Mouse (Mus musculus) intestine, embryonic 15.5 days (tissue): ENCODE measurements at regions not wholly inside any gene's neighbourhood (a gene's known extent, or its start where the extent isn't known, plus 50 kb on each side); places are given as distances from the start of the nearest gene placed in this dataset.
"Not testable (repeated sequence)": the region's sequence is repeated elsewhere in the genome, so short reads cannot be mapped to it uniquely, and the experiment has no call there.

Experiments
- ATAC-seq: fragments of 200-750 bp; cut with Nextera tagmentation; 2 replicates; pipeline ENCODE4 v1.8.0; 2017; ENCODE audit warnings: moderate TSS enrichment, moderate library complexity
- H3K27ac ChIP-seq: fragments of 300-500 bp; sonication (generic); 2 replicates; pipeline ENCODE4 v1.5.1; 2015; ENCODE audit warnings: mild to moderate bottlenecking, inconsistent platforms
- H3K27me3 ChIP-seq: fragments of 300-500 bp; sonication (generic); replicated peaks from 2 replicates; pipeline ENCODE4 v1.6.1; 2015; ENCODE audit warnings: inconsistent platforms
- H3K36me3 ChIP-seq: fragments of 300-500 bp; sonication (generic); 2 replicates; pipeline ENCODE4 v1.6.1; 2015; ENCODE audit warnings: inconsistent platforms
- H3K4me1 ChIP-seq: fragments of 300-500 bp; sonication (generic); replicated peaks from 2 replicates; pipeline ENCODE4 v1.6.1; 2015; ENCODE audit warnings: inconsistent platforms
- H3K4me2 ChIP-seq: fragments of 300-500 bp; sonication (generic); replicated peaks from 2 replicates; pipeline ENCODE4 v1.6.1; 2015; ENCODE audit warnings: mild to moderate bottlenecking, inconsistent platforms
- H3K4me3 ChIP-seq: fragments of 300-500 bp; sonication (generic); replicated peaks from 2 replicates; pipeline ENCODE4 v1.5.1; 2015; ENCODE audit warnings: inconsistent platforms
- H3K9ac ChIP-seq: fragments of 300-500 bp; sonication (generic); 2 replicates; pipeline ENCODE4 v1.6.1; 2015; ENCODE audit warnings: inconsistent platforms
- H3K9me3 ChIP-seq: fragments of 300-500 bp; sonication (generic); 2 replicates; pipeline ENCODE4 v1.6.1; 2016; ENCODE audit warnings: inconsistent platforms
- WGBS: fragments of 180-500 bp; shearing (Covaris S2); methylation state at CpG from one replicate; pipeline ENCODE4 v1.1.7; 2015; 5-methylcytosine and 5-hydroxymethylcytosine counted together

DNA sequence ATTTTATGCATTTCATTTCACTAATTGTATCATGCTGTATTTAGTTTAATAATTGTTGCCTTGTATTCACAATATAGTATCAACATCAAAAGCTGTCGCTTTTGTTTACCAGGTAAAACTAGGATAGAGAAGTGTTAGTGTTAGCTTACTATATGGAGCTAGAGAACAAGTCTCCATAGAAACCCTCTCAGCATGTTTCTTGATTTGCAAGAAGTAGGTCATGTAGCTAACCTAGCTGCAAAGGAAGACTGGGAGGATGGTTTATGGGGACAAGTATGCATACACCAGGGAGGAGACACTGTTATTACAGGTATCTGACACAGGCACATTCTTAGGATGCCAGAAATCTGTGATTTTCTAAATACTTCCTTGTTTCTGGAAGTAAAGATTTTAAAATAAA, 357.3 kb upstream of the Gnai1 start:
- WGBS, result 91% methylated on average over 1 of the region's 1 CpGs
- no peaks in the 10 kb centered on the region for H3K27me3 ChIP-seq
- H3K36me3 ChIP-seq, result no peaks in the 10 kb centered on the region
- ATAC-seq, result no peak
- H3K4me3 ChIP-seq, result no peak overlapping the region
- H3K27ac ChIP-seq, result no peak overlapping the region
- H3K4me1 ChIP-seq, result no peaks in the 10 kb centered on the region
- no peak overlapping the region for H3K9ac ChIP-seq
- H3K9me3 ChIP-seq, result no peaks in the 10 kb centered on the region
- no peak overlapping the region for H3K4me2 ChIP-seq

DNA sequence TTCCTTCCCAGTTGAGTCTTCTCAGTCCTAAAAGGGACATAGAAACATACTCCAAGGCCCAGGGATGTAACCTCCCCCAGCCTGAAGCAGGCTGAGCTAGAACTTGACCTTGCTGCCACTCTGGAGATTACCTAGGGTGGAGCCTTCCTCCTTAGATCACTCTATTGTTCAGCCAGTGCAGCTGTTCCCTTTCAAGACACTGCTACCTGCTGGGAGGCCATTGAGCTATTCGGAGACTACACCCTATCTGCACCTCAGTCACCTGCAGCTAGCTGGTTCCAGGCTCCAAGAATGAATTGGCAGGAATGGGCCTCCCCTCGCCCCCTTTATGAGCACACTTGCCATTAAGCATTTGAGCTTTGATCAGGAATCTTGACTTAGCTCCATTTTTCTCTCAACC, 328.3 kb upstream of the Gnai1 start:
- ATAC-seq, result no peak
- 41% methylated on average over 2 of the region's 2 CpGs for WGBS

DNA sequence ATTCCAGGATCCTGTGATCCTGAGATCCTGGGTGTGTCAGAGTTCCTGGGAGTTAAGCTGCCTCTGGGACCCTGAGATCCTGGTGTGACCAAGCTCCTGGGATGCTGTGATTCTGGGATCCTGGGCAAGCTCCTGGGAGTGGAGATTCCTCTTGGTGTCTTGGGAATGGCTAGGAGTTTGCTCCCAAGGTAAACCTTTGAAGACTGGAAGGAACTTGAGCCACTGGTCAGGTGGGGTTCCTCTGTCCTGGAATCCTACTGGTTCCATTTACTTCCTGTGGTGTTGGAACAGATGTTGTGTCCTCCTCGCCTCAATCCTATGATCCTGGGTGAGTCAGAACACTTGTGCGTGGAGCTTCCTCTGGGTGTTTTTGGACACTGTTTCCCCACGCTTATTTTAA, 327.2 kb upstream of the Gnai1 start:
- Histone ChIP-seq H3K4me1 (no peaks in the 10 kb centered on the region), H3K4me3 (no peak overlapping the region), H3K9me3 (no peaks in the 10 kb centered on the region), H3K9ac (no peak overlapping the region), H3K27ac (no peak overlapping the region), H3K27me3 (no peaks in the 10 kb centered on the region), H3K36me3 (no peaks in the 10 kb centered on the region), H3K4me2 (no peak overlapping the region)
- WGBS, result 88% methylated on average over 3 of the region's 3 CpGs
- ATAC-seq, result no peak

More for the DNA sequence above, 328.3 kb upstream of the Gnai1 start:
- no peak overlapping the region for H3K27ac ChIP-seq
- no peak overlapping the region for H3K9ac ChIP-seq
- H3K4me1 ChIP-seq, result no peaks in the 10 kb centered on the region
- no peaks in the 10 kb centered on the region for H3K27me3 ChIP-seq
- H3K36me3 ChIP-seq, result no peaks in the 10 kb centered on the region
- H3K9me3 ChIP-seq, result no peaks in the 10 kb centered on the region
- H3K4me3 ChIP-seq, result no peak overlapping the region
- no peak overlapping the region for H3K4me2 ChIP-seq

DNA sequence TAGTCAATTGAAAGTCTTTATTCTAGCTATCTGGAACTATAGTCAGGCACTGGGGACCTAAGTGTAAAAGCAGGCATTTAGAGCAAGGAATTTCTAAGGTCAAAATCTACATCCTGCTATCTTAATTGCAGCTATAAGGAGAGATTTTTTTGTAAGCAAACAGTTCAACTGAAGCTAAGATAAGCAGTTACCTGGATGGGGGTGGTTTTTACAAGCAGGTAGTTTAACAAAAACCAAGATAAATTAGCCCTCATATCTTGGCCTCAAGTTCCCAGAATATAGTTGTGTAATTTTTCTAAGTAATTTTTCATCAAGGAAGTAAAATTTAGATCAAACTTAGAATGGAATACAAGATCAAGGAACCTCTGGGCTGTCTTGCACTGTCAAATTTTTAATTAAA, 293.8 kb upstream of the Gnai1 start:
- no peak overlapping the region for H3K4me2 ChIP-seq
- ATAC-seq, result peak; percentile 80

DNA sequence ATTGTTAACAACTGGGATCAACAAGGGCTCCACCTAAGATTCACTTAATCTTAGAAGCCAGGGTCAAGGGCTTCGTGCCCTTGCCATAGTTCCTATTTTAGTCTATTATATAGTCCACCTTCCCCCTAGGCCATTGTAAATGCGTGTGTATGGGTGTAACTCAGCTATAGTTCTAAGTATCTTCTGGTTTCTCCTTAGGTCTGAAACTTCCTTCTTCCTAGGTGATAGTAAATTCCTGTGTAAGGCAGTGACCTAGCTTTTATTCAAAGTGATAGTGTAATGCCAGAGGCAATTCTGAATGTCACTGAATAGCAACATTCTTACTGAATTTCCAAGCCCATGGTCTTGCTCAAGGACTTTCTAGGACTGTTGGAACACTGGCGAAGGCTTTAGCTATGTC, 270.7 kb upstream of the Gnai1 start:
- not testable (repeated sequence) for H3K4me2 ChIP-seq, ATAC-seq, H3K4me3 ChIP-seq, H3K27ac ChIP-seq, H3K4me1 ChIP-seq, H3K36me3 ChIP-seq, H3K9ac ChIP-seq, H3K27me3 ChIP-seq, H3K9me3 ChIP-seq
- 78% methylated on average over 3 of the region's 3 CpGs for WGBS

More for the DNA sequence above, 293.8 kb upstream of the Gnai1 start:
- no peak overlapping the region for H3K4me3 ChIP-seq
- H3K9ac ChIP-seq, result no peak overlapping the region
- no peaks in the 10 kb centered on the region for H3K9me3 ChIP-seq
- H3K4me1 ChIP-seq, result no peaks in the 10 kb centered on the region
- no peaks in the 10 kb centered on the region for H3K27me3 ChIP-seq
- H3K27ac ChIP-seq, result no peak overlapping the region
- no peaks in the 10 kb centered on the region for H3K36me3 ChIP-seq
